Mouse (Mus musculus) thymus, adult 2 months (tissue): ENCODE results near the gene Gm5148.

Source experiments
- CTCF ChIP-seq: fragments of 200-500 bp; IDR thresholded peaks from 2 replicates; pipeline ENCODE4 v1.5.1; 2012; ENCODE audit warnings: mild to moderate bottlenecking, control low read depth, low read length, moderate library complexity, borderline replicate concordance; ENCODE audit not compliant: control insufficient read depth, poor library complexity, insufficient read depth; ENCODE audit errors: extremely low read depth
- POLR2A ChIP-seq: fragments of 200-500 bp; IDR thresholded peaks from 2 replicates; pipeline ENCODE4 v1.6.1; 2012; ENCODE audit warnings: mild to moderate bottlenecking, low read length, control low read depth, moderate library complexity; ENCODE audit not compliant: control insufficient read depth, poor library complexity, insufficient read depth; ENCODE audit errors: extremely low read depth

- TF ChIP-seq CTCF (no peak), POLR2A (no peak)
These were observed 13.1 kb upstream of the Gm5148 start for GRCm38 (mm10) chr3:37737407-37737806.
